Mouse (Mus musculus) heart, postnatal 0 days (tissue): Measurements from ENCODE around the gene Lrcol1. TPM values are rescaled to one million over a fixed set of nuclear protein-coding genes. Genes with fewer than 3 reads are reported as not detected.

ENCODE experiments used
- ATAC-seq: fragments of 200-750 bp; cut with Nextera tagmentation; 2 replicates; pipeline ENCODE4 v1.8.0; 2017; ENCODE audit warnings: low read depth, moderate number of reproducible peaks, moderate library complexity; ENCODE audit not compliant: insufficient read depth
- DNase-seq: peaks from one replicate; pipeline ENCODE4 v3.0.0-alpha.2; 2016; ENCODE audit warnings: low spot score
- H3K27ac ChIP-seq: fragments of 300-500 bp; sonication (generic); 2 replicates; pipeline ENCODE4 v1.5.1; 2014; ENCODE audit warnings: low read depth, mild to moderate bottlenecking
- H3K27me3 ChIP-seq: fragments of 300-500 bp; sonication (generic); 2 replicates; pipeline ENCODE4 v1.6.1; 2014; ENCODE audit warnings: low read length, mixed read lengths; ENCODE audit not compliant: control insufficient read depth, insufficient read depth
- H3K36me3 ChIP-seq: fragments of 300-500 bp; sonication (generic); replicated peaks from 2 replicates; pipeline ENCODE4 v1.6.1; 2014; ENCODE audit warnings: low read length, mixed read lengths; ENCODE audit not compliant: control insufficient read depth, insufficient read depth
- H3K4me1 ChIP-seq: fragments of 300-500 bp; sonication (generic); 2 replicates; pipeline ENCODE4 v1.6.1; 2014; ENCODE audit warnings: antibody characterized with exemption; ENCODE audit not compliant: control insufficient read depth, insufficient read depth
- H3K4me2 ChIP-seq: fragments of 300-500 bp; sonication (generic); 2 replicates; pipeline ENCODE4 v1.6.1; 2014; ENCODE audit warnings: low read depth, mild to moderate bottlenecking, low read length, moderate library complexity
- H3K4me3 ChIP-seq: fragments of 300-500 bp; sonication (generic); 2 replicates; pipeline ENCODE4 v1.5.1; 2014; ENCODE audit warnings: low read depth, low read length
- H3K9ac ChIP-seq: fragments of 300-500 bp; sonication (generic); replicated peaks from 2 replicates; pipeline ENCODE4 v1.6.1; 2014; ENCODE audit warnings: low read depth, low read length, mixed read lengths
- H3K9me3 ChIP-seq: fragments of 300-500 bp; sonication (generic); replicated peaks from 2 replicates; pipeline ENCODE4 v1.6.1; 2016; ENCODE audit warnings: low read length; ENCODE audit not compliant: control insufficient read depth
- CTCF ChIP-seq: IDR thresholded peaks from 2 replicates; pipeline ENCODE4 v1.5.1; 2016; ENCODE audit warnings: antibody characterized with exemption, control low read depth, low read depth
- EP300 ChIP-seq: IDR thresholded peaks from 2 replicates; pipeline ENCODE4 v1.6.1; 2016; ENCODE audit warnings: antibody characterized with exemption, low read depth
- WGBS: fragments of 180-500 bp; shearing (Covaris S2); extraction: QIAGEN DNeasy Blood & Tissue Kit; methylation state at CpG from one replicate; pipeline ENCODE4 v1.1.7; 2014; 5-methylcytosine and 5-hydroxymethylcytosine counted together
- polyA plus RNA-seq: library from polyadenylated mRNA; unstranded; fragments of >200 nt; fragmentation: Nextera tagmentation; extraction: Ambion mirVana; gene quantifications from 2 replicates; pipeline ENCODE4 v1.2.1, GENCODE M21; 2015
- total RNA-seq: library from RNA; depleted of rRNA; stranded (reverse); fragments of >200 nt; gene quantifications from 2 replicates; pipeline ENCODE4 v1.2.3, GENCODE M21; 2014; ENCODE audit warnings: low replicate concordance; rRNA removed

The Lrcol1 gene
- total and polyA plus RNA-seq, 2 experiments from 2014 or later, result not detected

GRCm38 (mm10) chr5:110401101-110401500 is 56.6 kb downstream of the Lrcol1 start:
- no peaks in the 10 kb centered on the region for H3K9me3 ChIP-seq
- H3K4me1 ChIP-seq, result peaks cover 3% of the 10 kb centered on the region; the same call in 1 of the 2 replicates
- no peak overlapping the region for H3K27ac ChIP-seq
- 90% methylated on average over 8 of the region's 8 CpGs for WGBS
- no peak overlapping the region for H3K9ac ChIP-seq
- H3K4me3 ChIP-seq, result no peak overlapping the region
- no peaks in the 10 kb centered on the region for H3K36me3 ChIP-seq
- no peaks in the 10 kb centered on the region for H3K27me3 ChIP-seq
- TF ChIP-seq CTCF (no peak), EP300 (no peak)
- no peak for DNase-seq
- no peak overlapping the region for H3K4me2 ChIP-seq
- no peak for ATAC-seq

DNA sequence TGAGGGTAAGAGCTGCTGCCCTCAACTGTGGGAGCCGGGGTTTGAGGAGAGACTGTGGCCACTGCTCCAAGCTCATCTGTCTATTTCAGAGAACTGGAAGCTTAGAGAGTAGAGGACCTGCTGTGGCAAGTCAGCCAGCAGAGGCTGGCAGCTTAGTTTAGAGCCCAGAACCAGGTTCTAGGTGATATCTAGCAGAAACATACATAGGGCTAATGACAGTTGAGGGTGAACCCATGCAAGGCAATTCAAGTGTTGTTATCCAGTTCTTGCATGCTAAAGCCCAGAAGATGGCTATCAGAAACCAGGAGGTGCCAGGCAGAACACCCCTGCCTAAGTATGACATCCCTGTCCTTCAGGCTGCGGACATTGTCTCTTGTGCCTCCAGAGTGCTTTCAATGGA is 58.0 kb downstream of the Lrcol1 start:
- H3K4me1 ChIP-seq, result peaks cover 3% of the 10 kb centered on the region; the same call in 1 of the 2 replicates
- 92% methylated on average over 2 of the region's 2 CpGs for WGBS
- H3K36me3 ChIP-seq, result no peaks in the 10 kb centered on the region
- no peak for ATAC-seq
- TF ChIP-seq CTCF (no peak), EP300 (no peak)
- no peaks in the 10 kb centered on the region for H3K27me3 ChIP-seq
- no peak overlapping the region for H3K4me2 ChIP-seq
- no peak overlapping the region for H3K9ac ChIP-seq
- H3K27ac ChIP-seq, result no peak overlapping the region
- no peak for DNase-seq
- no peak overlapping the region for H3K4me3 ChIP-seq
- H3K9me3 ChIP-seq, result no peaks in the 10 kb centered on the region

DNA sequence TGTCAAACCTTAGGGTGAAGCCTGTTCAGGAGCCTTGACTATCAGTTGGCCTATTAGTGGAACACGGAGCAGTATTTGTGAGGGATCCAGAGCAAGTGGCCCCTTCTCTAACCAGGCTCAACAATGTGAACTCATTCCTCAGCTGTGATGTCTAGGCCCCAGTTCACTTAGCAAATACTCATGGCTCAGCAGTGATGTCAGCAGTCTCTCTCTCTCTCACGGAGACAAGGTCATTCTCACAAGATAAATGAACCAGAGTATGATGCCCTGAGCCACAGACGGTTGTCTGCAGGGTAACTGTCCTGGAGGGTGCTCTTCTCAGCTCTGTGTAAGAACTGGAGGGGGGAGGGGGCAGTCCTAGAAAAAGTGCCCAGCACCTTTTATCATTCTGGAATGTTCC is 59.4 kb downstream of the Lrcol1 start:
- TF ChIP-seq CTCF, result no peak
- TF ChIP-seq EP300, result no peak
- no peaks in the 10 kb centered on the region for H3K27me3 ChIP-seq
- no peak overlapping the region for H3K4me2 ChIP-seq
- peak overlapping the region; percentile 70 for H3K27ac ChIP-seq
- no peak overlapping the region for H3K4me3 ChIP-seq
- peaks cover 3% of the 10 kb centered on the region; the same call in 1 of the 2 replicates for H3K4me1 ChIP-seq
- peak; percentile 49 for ATAC-seq
- H3K9ac ChIP-seq, result no peak overlapping the region
- H3K36me3 ChIP-seq, result no peaks in the 10 kb centered on the region
- 18% methylated on average over 3 of the region's 3 CpGs for WGBS
- no peaks in the 10 kb centered on the region for H3K9me3 ChIP-seq
- peak; percentile 52 for DNase-seq

Other genes with a start within 250 kb of the Lrcol1 start
- gene Plcxd1, start 244.8 kb upstream of the Lrcol1 start, total RNA-seq, result not detected in 2 replicates
- gene Plcxd1, start 244.8 kb upstream of the Lrcol1 start, polyA plus RNA-seq, result 0.26 and 0.29 TPM in 2 replicates
- 29.8 and 32.3 TPM in 2 replicates for gene Gtpbp6, start 236.5 kb upstream of the Lrcol1 start, total RNA-seq
- gene Gtpbp6, start 236.5 kb upstream of the Lrcol1 start, polyA plus RNA-seq, result 13.9 and 14.2 TPM in 2 replicates
- 0.50 and 3.3 TPM in 2 replicates for gene Zfp605, start 234.6 kb upstream of the Lrcol1 start, total RNA-seq
- 2.1 and 2.4 TPM in 2 replicates for gene Zfp605, start 234.6 kb upstream of the Lrcol1 start, polyA plus RNA-seq
- 32.3 and 56.0 TPM in 2 replicates for gene Chfr, start 208.9 kb upstream of the Lrcol1 start, total RNA-seq
- 17.3 and 19.7 TPM in 2 replicates for gene Chfr, start 208.9 kb upstream of the Lrcol1 start, polyA plus RNA-seq
- 10.1 and 17.6 TPM in 2 replicates for gene Golga3, start 168.0 kb upstream of the Lrcol1 start, total RNA-seq
- gene Golga3, start 168.0 kb upstream of the Lrcol1 start, polyA plus RNA-seq, result 8.7 and 11.1 TPM in 2 replicates
- 17.3 and 24.2 TPM in 2 replicates for gene Ankle2, start 113.7 kb upstream of the Lrcol1 start, total RNA-seq
- gene Ankle2, start 113.7 kb upstream of the Lrcol1 start, polyA plus RNA-seq, result 12.5 and 12.6 TPM in 2 replicates
- 76.6 and 77.4 TPM in 2 replicates for gene Pgam5, start 74.8 kb upstream of the Lrcol1 start, total RNA-seq
- gene Pgam5, start 74.8 kb upstream of the Lrcol1 start, polyA plus RNA-seq, result 37.6 and 39.6 TPM in 2 replicates
- 32.5 and 113 TPM in 2 replicates for gene Pxmp2, start 58.5 kb upstream of the Lrcol1 start, total RNA-seq
- 48.4 and 48.6 TPM in 2 replicates for gene Pxmp2, start 58.5 kb upstream of the Lrcol1 start, polyA plus RNA-seq
- 12.8 and 13.8 TPM in 2 replicates for gene Pole, start 58.4 kb upstream of the Lrcol1 start, total RNA-seq
- gene Pole, start 58.4 kb upstream of the Lrcol1 start, polyA plus RNA-seq, result 3.6 and 4.8 TPM in 2 replicates
- gene P2rx2, start 1.5 kb upstream of the Lrcol1 start, total RNA-seq, result not detected in 2 replicates
- not detected in 2 replicates for gene P2rx2, start 1.5 kb upstream of the Lrcol1 start, polyA plus RNA-seq
- 19.2 and 37.0 TPM in 2 replicates for gene Fbrsl1, start 103.8 kb downstream of the Lrcol1 start, total RNA-seq
- gene Fbrsl1, start 103.8 kb downstream of the Lrcol1 start, polyA plus RNA-seq, result 6.8 and 7.6 TPM in 2 replicates
- gene Galnt9, start 199.6 kb downstream of the Lrcol1 start, total RNA-seq, result not detected in 2 replicates
- not detected in 2 replicates for gene Galnt9, start 199.6 kb downstream of the Lrcol1 start, polyA plus RNA-seq